Mouse (Mus musculus) CH12.LX (cell line): ENCODE results near the gene Mcee. TPM values are rescaled to one million over a fixed set of nuclear protein-coding genes. Genes with fewer than 3 reads are reported as not detected.

Experiments
- DNase-seq: peaks from one replicate; pipeline ENCODE4 v3.0.0-alpha.2; 2013; ENCODE audit errors: extremely low read depth
- H3K27ac ChIP-seq: 2 replicates; pipeline ENCODE4 v1.5.1; 2012; ENCODE audit warnings: low read depth, mild to moderate bottlenecking, control low read depth, moderate library complexity; ENCODE audit not compliant: insufficient read depth
- H3K27me3 ChIP-seq: replicated peaks from 2 replicates; pipeline ENCODE3; 2012; ENCODE audit warnings: inconsistent platforms
- H3K36me3 ChIP-seq, 2 experiments: replicated peaks in 1 of 2; 2 replicates each; pipeline versions ENCODE3 to v1.6.1; 2012; ENCODE audit warnings: inconsistent platforms in 1 of 2, low read length in 1 of 2, mild to moderate bottlenecking in 1 of 2, mixed read lengths in 1 of 2, moderate library complexity in 1 of 2; ENCODE audit not compliant: control insufficient read depth in 1 of 2, insufficient read depth in 1 of 2
- H3K4me1 ChIP-seq, 2 experiments: 2 replicates each; pipeline ENCODE4 v1.6.1; 2012; ENCODE audit warnings: inconsistent platforms in 1 of 2, moderate library complexity in 1 of 2; ENCODE audit not compliant: insufficient read depth in 2 of 2, control insufficient read depth in 1 of 2
- H3K4me2 ChIP-seq: 2 replicates; pipeline ENCODE4 v1.6.1; 2012; ENCODE audit warnings: low read depth, mild to moderate bottlenecking, control low read depth; ENCODE audit not compliant: poor library complexity, insufficient read depth, severe bottlenecking
- H3K4me3 ChIP-seq, 3 experiments: fragments of 150-350 bp in 1 of 3; sonication (generic) in 1 of 3; replicated peaks in 1 of 3; 2 replicates each; pipeline versions ENCODE3 to v1.5.1; 2011 to 2012; ENCODE audit warnings: low read depth in 2 of 3, low read length in 2 of 3, mild to moderate bottlenecking in 2 of 3, moderate library complexity in 2 of 3, control low read depth in 1 of 3, improper control_type of control experiment in 1 of 3, inconsistent platforms in 1 of 3, mixed read lengths in 1 of 3; ENCODE audit not compliant: poor library complexity in 1 of 3
- H3K79me2 ChIP-seq: replicated peaks from 2 replicates; pipeline ENCODE4 v1.6.1; 2012; ENCODE audit warnings: mild to moderate bottlenecking, moderate library complexity; ENCODE audit not compliant: control insufficient read depth, poor library complexity, insufficient read depth, severe bottlenecking; ENCODE audit errors: extremely low read depth
- H3K9ac ChIP-seq: 2 replicates; pipeline ENCODE4 v1.6.1; 2012; ENCODE audit warnings: low read depth, mild to moderate bottlenecking, control low read depth, moderate library complexity; ENCODE audit not compliant: insufficient read depth
- H3K9me3 ChIP-seq: replicated peaks from 2 replicates; pipeline ENCODE3; 2012; ENCODE audit warnings: low read length, inconsistent platforms, mixed read lengths
- BHLHE40 ChIP-seq: IDR thresholded peaks from 2 replicates; pipeline ENCODE4 v1.6.1; 2011; ENCODE audit warnings: mild to moderate bottlenecking, low read depth, low read length, improper control_type of control experiment
- CHD1 ChIP-seq: IDR thresholded peaks from 2 replicates; pipeline ENCODE4 v1.6.1; 2012; ENCODE audit warnings: low read depth, low read length, improper control_type of control experiment, inconsistent platforms
- CTCF ChIP-seq, 2 experiments: IDR thresholded peaks in 1 of 2; conservative IDR thresholded peaks in 1 of 2; 2 replicates each; pipeline ENCODE4 v1.5.1; 2011 to 2012; ENCODE audit warnings: low read depth in 2 of 2, low read length in 2 of 2, improper control_type of control experiment in 1 of 2, inconsistent platforms in 1 of 2, mild to moderate bottlenecking in 1 of 2, moderate library complexity in 1 of 2
- E2F4 ChIP-seq: IDR thresholded peaks from 2 replicates; pipeline ENCODE4 v1.6.1; 2011; ENCODE audit warnings: low read depth, low read length, improper control_type of control experiment; ENCODE audit not compliant: insufficient replicate concordance
- ETS1 ChIP-seq: conservative IDR thresholded peaks from 2 replicates; pipeline ENCODE4 v1.6.1; 2012; ENCODE audit warnings: low read depth, mild to moderate bottlenecking, inconsistent platforms, low read length, improper control_type of control experiment, moderate library complexity
- IRF4 ChIP-seq: IDR thresholded peaks from 2 replicates; pipeline ENCODE4 v1.6.1; 2014; ENCODE audit warnings: low read depth, mild to moderate bottlenecking, inconsistent platforms, low read length, improper control_type of control experiment
- JUND ChIP-seq: conservative IDR thresholded peaks from 2 replicates; pipeline ENCODE4 v1.6.1; 2011; ENCODE audit warnings: low read depth, low read length, improper control_type of control experiment
- KAT2A ChIP-seq: IDR thresholded peaks from 2 replicates; pipeline ENCODE4 v1.6.1; 2012; ENCODE audit warnings: low read length, improper control_type of control experiment, inconsistent platforms; ENCODE audit not compliant: insufficient replicate concordance
- MAFK ChIP-seq: IDR thresholded peaks from 2 replicates; pipeline ENCODE4 v1.6.1; 2011; ENCODE audit warnings: low read length, improper control_type of control experiment; ENCODE audit not compliant: insufficient replicate concordance
- MAZ ChIP-seq: IDR thresholded peaks from 2 replicates; pipeline ENCODE4 v1.6.1; 2012; ENCODE audit warnings: low read depth, mild to moderate bottlenecking, inconsistent platforms, low read length, improper control_type of control experiment, moderate library complexity
- NELFE ChIP-seq: IDR thresholded peaks from 2 replicates; pipeline ENCODE4 v1.6.1; 2011; ENCODE audit warnings: low read depth, low read length, improper control_type of control experiment
- PAX5 ChIP-seq: IDR thresholded peaks from 2 replicates; pipeline ENCODE4 v1.6.1; 2012; ENCODE audit warnings: low read length, inconsistent platforms, mixed read lengths
- POLR2AphosphoS2 ChIP-seq: IDR thresholded peaks from 2 replicates; pipeline ENCODE4 v1.6.1; 2011; ENCODE audit warnings: low read depth, low read length, improper control_type of control experiment
- RCOR1 ChIP-seq: conservative IDR thresholded peaks from 2 replicates; pipeline ENCODE4 v1.6.1; 2012; ENCODE audit warnings: low read depth, mild to moderate bottlenecking, inconsistent platforms, low read length, improper control_type of control experiment
- TCF12 ChIP-seq: IDR thresholded peaks from 2 replicates; pipeline ENCODE4 v1.6.1; 2014; ENCODE audit warnings: low read depth, mild to moderate bottlenecking, inconsistent platforms, low read length, improper control_type of control experiment
- UBTF ChIP-seq: IDR thresholded peaks from 2 replicates; pipeline ENCODE4 v1.6.1; 2012; ENCODE audit warnings: low read depth, mild to moderate bottlenecking, inconsistent platforms, low read length, improper control_type of control experiment, moderate library complexity
- USF1 ChIP-seq: IDR thresholded peaks from 2 replicates; pipeline ENCODE4 v1.6.1; 2014; ENCODE audit warnings: low read depth, mild to moderate bottlenecking, inconsistent platforms, low read length, improper control_type of control experiment
- USF2 ChIP-seq: conservative IDR thresholded peaks from 2 replicates; pipeline ENCODE4 v1.6.1; 2011; ENCODE audit warnings: low read depth, low read length, improper control_type of control experiment
- ZKSCAN1 ChIP-seq: IDR thresholded peaks from 2 replicates; pipeline ENCODE4 v1.6.1; 2012; ENCODE audit warnings: low read depth, inconsistent platforms, low read length, improper control_type of control experiment, borderline replicate concordance
- ZNF384 ChIP-seq: IDR thresholded peaks from 2 replicates; pipeline ENCODE4 v1.6.1; 2012; ENCODE audit warnings: low read depth, low read length, improper control_type of control experiment, inconsistent platforms
- dilution Hi-C: fragments of 300-500 bp; cut with MboI; formaldehyde crosslinking; loops from 2 replicates; pipeline ENCODE4 v1.14.3; 2020; ENCODE audit warnings: low sequenced_read_pairs; ENCODE audit not compliant: extremely low pct_unique_long_range_greater_than_20kb, extremely low pct_ligation_motif_present
- in situ Hi-C: fragments of 300-500 bp; cut with MboI; formaldehyde crosslinking; loops from 3 replicates; pipeline ENCODE4 v1.14.3; 2019; ENCODE audit warnings: low sequenced_read_pairs, low pct_ligation_motif_present, low pct_unique_long_range_greater_than_20kb, mixed read lengths
- polyA plus RNA-seq: library from polyadenylated mRNA; unstranded; fragments of >175 nt; gene quantifications from 2 replicates; pipeline ENCODE4 v1.2.1, GENCODE M21; 2012; ENCODE audit warnings: low read depth; ENCODE audit not compliant: insufficient read length
- total RNA-seq, 2 experiments: library from RNA; depleted of rRNA; stranded (reverse); fragments of 300-350 nt in 1 of 2; fragments of >200 nt in 1 of 2; gene quantifications; 2 replicates each; pipeline ENCODE4 v1.2.3; 2012 to 2014

The Mcee gene
- total and polyA plus RNA-seq, 3 experiments, result 13.8 to 15.8 (median 13.9) TPM

GRCm38 (mm10) chr7:64347813-64348212 is 44.6 kb upstream of the Mcee start:
- no peak for TF ChIP-seq JUND
- no peak for TF ChIP-seq UBTF
- TF ChIP-seq ZKSCAN1, result no peak
- TF ChIP-seq MAZ, result no peak
- TF ChIP-seq RCOR1, result no peak
- TF ChIP-seq E2F4, result no peak
- no peak for TF ChIP-seq CHD1
- TF ChIP-seq PAX5, result no peak
- TF ChIP-seq TCF12, result no peak
- no peak for TF ChIP-seq IRF4
- TF ChIP-seq POLR2AphosphoS2, result no peak
- no peak for TF ChIP-seq BHLHE40
- TF ChIP-seq MAFK, result no peak
- no peak for TF ChIP-seq NELFE
- TF ChIP-seq USF1, result no peak
- no peak for TF ChIP-seq ETS1
- no peak for TF ChIP-seq ZNF384
- TF ChIP-seq KAT2A, result no peak
- H3K9ac ChIP-seq, result no peak overlapping the region
- peaks cover 0 to 4% of the 10 kb centered on the region in 2 experiments; a peak in 1 of 4 replicates for H3K4me1 ChIP-seq
- no peak overlapping the region for H3K27ac ChIP-seq
- H3K4me2 ChIP-seq, result no peak overlapping the region
- no peak overlapping the region for H3K4me3 ChIP-seq
- in situ Hi-C loops (no loop called here), dilution Hi-C loops (no loop called here)
- no peaks in the 10 kb centered on the region for H3K79me2 ChIP-seq
- no peaks in the 10 kb centered on the region for H3K9me3 ChIP-seq
- no peaks in the 10 kb centered on the region for H3K27me3 ChIP-seq
- H3K36me3 ChIP-seq, result peaks cover 35 to 71% of the 10 kb centered on the region in 2 experiments
- no peak for DNase-seq

DNA sequence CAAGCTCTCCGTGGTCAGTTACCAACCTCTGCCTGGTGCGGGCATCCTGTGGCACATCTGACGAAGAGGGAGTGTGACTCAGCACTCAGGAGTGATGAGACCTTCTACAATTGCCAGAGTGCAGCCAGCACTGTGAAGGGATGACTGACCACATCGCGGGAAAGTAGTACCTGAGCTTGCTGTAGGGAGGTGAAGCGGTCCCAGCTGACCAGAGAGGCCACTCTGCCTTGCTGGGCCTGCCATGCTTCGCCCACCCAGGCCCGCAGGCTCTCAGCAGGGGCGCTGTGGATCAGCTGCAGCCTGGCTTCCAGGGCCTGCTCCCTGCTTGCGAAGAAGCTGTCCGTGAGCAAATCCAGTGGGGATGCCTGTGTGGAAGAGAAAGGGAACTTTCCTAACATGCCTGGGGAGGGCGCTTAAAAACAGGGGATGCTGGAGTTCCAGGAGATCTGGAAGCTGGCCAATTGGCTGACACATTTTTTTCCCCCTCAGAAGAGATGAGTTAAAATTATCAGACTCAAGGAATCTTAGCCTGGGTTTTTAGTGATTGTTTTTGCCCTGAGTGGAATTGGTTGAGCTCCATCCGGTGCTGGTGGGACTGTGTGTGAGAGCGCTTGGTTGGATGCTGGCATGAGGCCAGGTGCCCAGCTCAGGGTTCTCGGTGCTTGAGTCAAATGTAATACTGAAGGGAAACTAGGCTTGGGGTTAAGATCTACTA is 43.1 kb upstream of the Mcee start:
- dilution Hi-C loops, result no loop called here
- H3K9ac ChIP-seq, result no peak overlapping the region
- H3K27ac ChIP-seq, result no peak overlapping the region
- in situ Hi-C loops, result no loop called here
- no peak overlapping the region for H3K4me2 ChIP-seq
- DNase-seq, result no peak
- no peaks in the 10 kb centered on the region for H3K27me3 ChIP-seq
- no peak overlapping the region for H3K4me3 ChIP-seq
- peaks cover 39 to 83% of the 10 kb centered on the region in 2 experiments for H3K36me3 ChIP-seq
- no peaks in the 10 kb centered on the region for H3K79me2 ChIP-seq
- TF ChIP-seq USF2 (no peak), CTCF (conservative IDR thresholded peaks at IDR 0.05 in 1 of 2, IDR thresholded peaks at IDR 0.05 in 1 of 2; ENCODE audit: low read depth in 2 of 2, low read length in 2 of 2) (no peak)
- H3K9me3 ChIP-seq, result no peaks in the 10 kb centered on the region
- H3K4me1 ChIP-seq, result peaks cover 0 to under 1% of the 10 kb centered on the region in 2 experiments; a peak in 1 of 4 replicates
